Comparison of ENCODE assay signal across 12 mouse cellular contexts in the genomic region with DNA sequence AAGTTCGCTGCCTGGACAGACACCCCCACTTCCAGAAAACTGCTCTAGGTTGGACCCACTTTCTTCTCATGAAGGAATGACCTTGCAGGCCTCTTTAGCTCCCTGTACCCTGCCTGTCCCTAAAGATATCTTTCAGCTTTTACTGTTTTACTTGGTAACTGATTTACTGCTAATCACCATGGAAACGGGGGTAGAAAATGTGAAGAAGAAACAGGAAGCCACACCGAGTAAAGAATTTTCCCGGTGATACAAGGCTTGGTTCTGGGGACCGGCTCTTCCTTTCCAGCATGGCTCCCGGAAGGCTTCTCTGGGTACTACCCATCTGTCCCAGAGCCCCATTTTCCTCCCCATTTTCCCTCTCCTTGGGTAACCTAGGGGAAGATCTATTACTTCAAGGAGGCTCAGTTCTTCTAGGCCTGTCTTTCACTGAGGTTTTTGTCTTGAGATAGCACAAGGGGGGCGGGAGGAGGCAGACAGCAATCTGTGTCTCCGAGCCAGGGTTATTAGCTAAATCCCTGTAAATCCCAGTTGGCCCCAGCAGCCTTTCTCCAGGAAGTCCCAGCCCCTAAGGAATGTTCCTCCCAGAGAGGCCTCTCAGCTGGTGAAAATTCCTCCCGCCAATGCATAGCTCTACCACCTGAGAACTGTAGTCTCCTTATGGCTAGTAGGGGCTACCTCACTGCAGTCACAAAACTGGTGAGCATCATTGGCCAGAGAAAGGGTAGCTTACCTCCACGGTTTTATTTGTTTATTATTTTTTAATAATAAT. TPM values are rescaled to one million over a fixed set of nuclear protein-coding genes. Genes with fewer than 3 reads are reported as not detected.
A peak's percentile ranks its signal among the peaks of the same experiment; 100 is the strongest.
DNase-seq lines count a peak whose midpoint lies in the region; ATAC-seq and TF ChIP-seq lines count a peak whose summit lies in the region.
"Had no signal": no experiment of that assay in that cellular context is flagged by ENCODE, and none has a peak within 500 bp of the region (broad histone marks: within the 10 kb centered on the region; RNA-seq: fewer than 3 reads in every experiment).

No protein-coding gene starts in this region.

- TF ChIP-seq CTCF in forebrain, postnatal 0 days (IDR thresholded peaks at IDR 0.05; ENCODE audit: low read depth): no peak
- no peak for TF ChIP-seq CTCF in liver, postnatal 0 days (IDR thresholded peaks at IDR 0.05; ENCODE audit: low read depth)

- no peaks in the 10 kb centered on the region for H3K4me1 ChIP-seq in forebrain, postnatal 0 days (ENCODE audit: insufficient read depth)
- H3K4me1 ChIP-seq in forebrain, embryonic 12.5 days: no peaks in the 10 kb centered on the region
- no peaks in the 10 kb centered on the region for H3K4me1 ChIP-seq in liver, postnatal 0 days (ENCODE audit: insufficient read depth)
- H3K4me1 ChIP-seq in liver, embryonic 12.5 days: 0 out of 2 replicates have a peak, but pooled peaks cover 7% of the 10 kb centered on the region
- H3K4me1 ChIP-seq in stomach, embryonic 14.5 days (ENCODE audit: control insufficient read depth, insufficient read depth, low read length): peaks cover 6% of the 10 kb centered on the region; the same call in 1 of the 2 replicates
- H3K4me1 ChIP-seq: liver, embryonic 15.5 days; megakaryocyte, embryonic 14.5 days had no signal

- peak; percentile 32; the same call in 1 of the 2 replicates for ATAC-seq in forebrain, postnatal 0 days
- no peak for ATAC-seq in forebrain, embryonic 12.5 days (ENCODE audit: low FRiP score)
- no peak for ATAC-seq in liver, postnatal 0 days
- ATAC-seq in liver, embryonic 12.5 days: no peak
- ATAC-seq in stomach, embryonic 14.5 days (ENCODE audit: insufficient number of reproducible peaks, insufficient read depth, low FRiP score, low read depth): peak; percentile 61; the same call in 1 of the 2 replicates

- H3K9ac ChIP-seq in forebrain, postnatal 0 days: no peak overlapping the region
- H3K9ac ChIP-seq in forebrain, embryonic 12.5 days: no peak overlapping the region
- no peak overlapping the region for H3K9ac ChIP-seq in liver, postnatal 0 days (replicated peaks)
- no peak overlapping the region for H3K9ac ChIP-seq in liver, embryonic 12.5 days
- H3K9ac ChIP-seq in stomach, embryonic 14.5 days (replicated peaks; ENCODE audit: low read depth, low read length): no peak overlapping the region
- H3K9ac ChIP-seq: liver, embryonic 15.5 days; neural tube, embryonic 13.5 days had no signal

- no peak for TF ChIP-seq EP300 in liver, postnatal 0 days (IDR thresholded peaks at IDR 0.05; ENCODE audit: low read depth)

- H3K4me2 ChIP-seq in forebrain, postnatal 0 days (ENCODE audit: low read depth): no peak overlapping the region
- no peak overlapping the region for H3K4me2 ChIP-seq in forebrain, embryonic 12.5 days
- no peak overlapping the region for H3K4me2 ChIP-seq in liver, postnatal 0 days (ENCODE audit: low read depth, low read length)
- H3K4me2 ChIP-seq in liver, embryonic 12.5 days: no peak overlapping the region
- H3K4me2 ChIP-seq in stomach, embryonic 14.5 days (replicated peaks; ENCODE audit: low read depth, low read length): no peak overlapping the region
- H3K4me2 ChIP-seq: liver, embryonic 15.5 days; neural tube, embryonic 13.5 days had no signal

- no peaks in the 10 kb centered on the region for H3K36me3 ChIP-seq in forebrain, postnatal 0 days (ENCODE audit: insufficient read depth)
- no peaks in the 10 kb centered on the region for H3K36me3 ChIP-seq in forebrain, embryonic 12.5 days (replicated peaks)
- H3K36me3 ChIP-seq in liver, postnatal 0 days (replicated peaks; ENCODE audit: insufficient read depth, low read length): no peaks in the 10 kb centered on the region
- no peaks in the 10 kb centered on the region for H3K36me3 ChIP-seq in liver, embryonic 12.5 days
- no peaks in the 10 kb centered on the region for H3K36me3 ChIP-seq in stomach, embryonic 14.5 days (ENCODE audit: control insufficient read depth, insufficient read depth, low read length)
- H3K36me3 ChIP-seq: liver, embryonic 15.5 days; neural tube, embryonic 13.5 days had no signal

- H3K27me3 ChIP-seq in forebrain, postnatal 0 days (ENCODE audit: insufficient read depth, low read length): no peaks in the 10 kb centered on the region
- no peaks in the 10 kb centered on the region for H3K27me3 ChIP-seq in forebrain, embryonic 12.5 days
- no peaks in the 10 kb centered on the region for H3K27me3 ChIP-seq in liver, postnatal 0 days (ENCODE audit: insufficient read depth, low read length)
- no peaks in the 10 kb centered on the region for H3K27me3 ChIP-seq in liver, embryonic 12.5 days (replicated peaks)
- H3K27me3 ChIP-seq in stomach, embryonic 14.5 days (ENCODE audit: control insufficient read depth, insufficient read depth, low read length): no peaks in the 10 kb centered on the region
- H3K27me3 ChIP-seq: liver, embryonic 15.5 days; neural tube, embryonic 13.5 days had no signal

- peak overlapping the region; percentile 54; the same call in 1 of the 2 replicates for H3K27ac ChIP-seq in forebrain, postnatal 0 days (ENCODE audit: low read depth, low read length)
- H3K27ac ChIP-seq in forebrain, embryonic 12.5 days: no peak overlapping the region
- H3K27ac ChIP-seq in liver, postnatal 0 days (ENCODE audit: low read depth): 0 out of 2 replicates have a peak overlapping the region, but pooled peaks have one; percentile 39
- no peak overlapping the region; the same call in 1 of the 2 replicates for H3K27ac ChIP-seq in liver, embryonic 12.5 days
- H3K27ac ChIP-seq in stomach, embryonic 14.5 days (ENCODE audit: low read length): peak overlapping the region; percentile 86
- H3K27ac ChIP-seq: liver, embryonic 15.5 days; neural tube, embryonic 13.5 days had no signal

- no peak overlapping the region for H3K4me3 ChIP-seq in forebrain, postnatal 0 days (ENCODE audit: low read depth, low read length)
- no peak overlapping the region for H3K4me3 ChIP-seq in forebrain, embryonic 12.5 days (replicated peaks)
- no peak overlapping the region for H3K4me3 ChIP-seq in liver, postnatal 0 days (ENCODE audit: low read depth, low read length)
- no peak overlapping the region for H3K4me3 ChIP-seq in liver, embryonic 12.5 days
- no peak overlapping the region for H3K4me3 ChIP-seq in stomach, embryonic 14.5 days (ENCODE audit: low read depth, low read length)
- H3K4me3 ChIP-seq: liver, embryonic 15.5 days; megakaryocyte, embryonic 14.5 days; neural tube, embryonic 13.5 days had no signal

- DNase-seq in forebrain, postnatal 0 days: peak; percentile 48
- DNase-seq in liver, postnatal 0 days: no peak
- peak; percentile 45 to 46 for DNase-seq in heart, postnatal 10 days
- DNase-seq in cerebellum, adult 9-10 months: no peak
- DNase-seq in thymus, adult 18-20 months: no peak
- DNase-seq: cerebellum, postnatal 36 days had no signal

- no peaks in the 10 kb centered on the region for H3K9me3 ChIP-seq in forebrain, postnatal 0 days (ENCODE audit: low read length)
- no peaks in the 10 kb centered on the region for H3K9me3 ChIP-seq in forebrain, embryonic 12.5 days
- H3K9me3 ChIP-seq in liver, postnatal 0 days (ENCODE audit: low read length): no peaks in the 10 kb centered on the region
- no peaks in the 10 kb centered on the region for H3K9me3 ChIP-seq in liver, embryonic 12.5 days (replicated peaks)
- H3K9me3 ChIP-seq in stomach, embryonic 14.5 days (ENCODE audit: control insufficient read depth, low read depth, low read length): no peaks in the 10 kb centered on the region
- H3K9me3 ChIP-seq: liver, embryonic 15.5 days; megakaryocyte, embryonic 14.5 days; neural tube, embryonic 13.5 days had no signal

- intact Hi-C loops in heart, postnatal 10 days (cut with DNase I): no loop called here

- 51% methylated on average over 10 of the region's 10 CpGs for WGBS in forebrain, postnatal 0 days
- WGBS in forebrain, embryonic 12.5 days: 65% methylated on average over 10 of the region's 10 CpGs
- 40% methylated on average over 10 of the region's 10 CpGs for WGBS in liver, postnatal 0 days (ENCODE audit: insufficient replicate concordance)
- WGBS in liver, embryonic 12.5 days (ENCODE audit: insufficient replicate concordance): 42% methylated on average over 10 of the region's 10 CpGs
- 33% methylated on average over 10 of the region's 10 CpGs for WGBS in stomach, embryonic 14.5 days

RNA-seq across cellular contexts. Expression of gene Slf2, which starts 16.3 kb away (rescaled TPM):
- 42.7 and 50.0 TPM in 2 replicates for total RNA-seq in forebrain, postnatal 0 days (2014; rRNA removed)
- 11.1 and 16.1 TPM in 2 replicates for polyA plus RNA-seq in forebrain, postnatal 0 days (2015; fragmentation: Nextera tagmentation; extraction: Ambion mirVana)
- polyA plus RNA-seq in forebrain, embryonic 12.5 days (2016; fragmentation: Nextera tagmentation; extraction: Ambion mirVana): 48.7 and 53.3 TPM in 2 replicates
- 6.5 and 7.5 TPM in 2 replicates for polyA plus RNA-seq in liver, postnatal 0 days (2015; fragmentation: Nextera tagmentation; extraction: Ambion mirVana)
- 25.8 and 27.2 TPM in 2 replicates for polyA plus RNA-seq in liver, embryonic 12.5 days (2016; fragmentation: Nextera tagmentation; extraction: Ambion mirVana)
- 10 to 100 TPM; 27.5 to 37.0 TPM for total RNA-seq in heart, postnatal 10 days (2021)
- 56.5 and 56.7 TPM in 2 replicates for polyA plus RNA-seq in stomach, embryonic 14.5 days (2014; fragmentation: Nextera tagmentation; extraction: Ambion mirVana)

Comparison
In these comparisons a context has a peak if more than half of its experiments do, and no peak if none do; other contexts are left out.
1. ATAC-seq: peak in forebrain, postnatal 0 days (single experiment) and stomach, embryonic 14.5 days (single experiment); none in forebrain, embryonic 12.5 days (single experiment), liver, postnatal 0 days (single experiment) and liver, embryonic 12.5 days (single experiment).
2. H3K27ac ChIP-seq: peak in forebrain, postnatal 0 days (single experiment), liver, postnatal 0 days (single experiment) and stomach, embryonic 14.5 days (single experiment); none in forebrain, embryonic 12.5 days (single experiment) and liver, embryonic 12.5 days (single experiment).
3. DNase-seq: peak in forebrain, postnatal 0 days (single experiment) and heart, postnatal 10 days (2 of 2); none in liver, postnatal 0 days (single experiment), cerebellum, adult 9-10 months (single experiment) and thymus, adult 18-20 months (0 of 2).